Mouse (Mus musculus) spleen, postnatal 10 days (tissue): Measurements from ENCODE around the gene Abcc1.

Experiments
- DNase-seq, 2 experiments: peaks; one replicate each; pipeline ENCODE4 v3.0.0; 2021 to 2022; ENCODE audit warnings: low spot score in 2 of 2

Abcc1 gene

GRCm38 (mm10) chr16:14361362-14362098 is at the start of gene Abcc1:
TSS of gene Abcc1 (plus strand) at chr16:14361558.
- peak; percentile 66 to 74 for DNase-seq

GRCm38 (mm10) chr16:14312914-14313313 is 48.4 kb upstream of the Abcc1 start:
- no peak for DNase-seq

GRCm38 (mm10) chr16:14316884-14317876 is 44.2 kb upstream of the Abcc1 start, which contains the start of gene Fopnl:
TSS of gene Fopnl (minus strand) at chr16:14317405.
- DNase-seq = peak; percentile 90 to 97

- no peak for DNase-seq
These were observed 41.7 kb upstream of the Abcc1 start for GRCm38 (mm10) chr16:14319681-14320080.

GRCm38 (mm10) chr16:14320494-14320893 is 40.9 kb upstream of the Abcc1 start:
- DNase-seq = no peak

GRCm38 (mm10) chr16:14328156-14328555 is 33.2 kb upstream of the Abcc1 start:
- no peak for DNase-seq

- no peak for DNase-seq
These were observed 16.4 kb upstream of the Abcc1 start for GRCm38 (mm10) chr16:14344967-14345366.

- DNase-seq = no peak
These were observed 9.8 kb upstream of the Abcc1 start for GRCm38 (mm10) chr16:14351571-14351970.

GRCm38 (mm10) chr16:14352234-14352633 is 9.1 kb upstream of the Abcc1 start:
- DNase-seq = no peak

GRCm38 (mm10) chr16:14352663-14353062 is 8.7 kb upstream of the Abcc1 start:
- DNase-seq = no peak

GRCm38 (mm10) chr16:14357859-14358258 is 3.5 kb upstream of the Abcc1 start:
- no peak for DNase-seq

GRCm38 (mm10) chr16:14358531-14358930 is 2.8 kb upstream of the Abcc1 start:
- DNase-seq = no peak

- no peak for DNase-seq
These were observed 427 bp upstream of the Abcc1 start for GRCm38 (mm10) chr16:14360931-14361330.

GRCm38 (mm10) chr16:14362099-14362820 is 902 bp downstream of the Abcc1 start:
- no peak for DNase-seq

GRCm38 (mm10) chr16:14363496-14363895 is 2.1 kb downstream of the Abcc1 start:
- no peak for DNase-seq

- no peak for DNase-seq
These were observed 2.7 kb downstream of the Abcc1 start for GRCm38 (mm10) chr16:14364066-14364465.

- no peak for DNase-seq
These were observed 4.1 kb downstream of the Abcc1 start for GRCm38 (mm10) chr16:14365457-14365856.

GRCm38 (mm10) chr16:14366017-14366416 is 4.7 kb downstream of the Abcc1 start:
- DNase-seq = no peak

- no peak for DNase-seq
These were observed 10.0 kb downstream of the Abcc1 start for GRCm38 (mm10) chr16:14371367-14371766.

- no peak for DNase-seq
These were observed 11.0 kb downstream of the Abcc1 start for GRCm38 (mm10) chr16:14372382-14372781.

- no peak for DNase-seq
These were observed 11.5 kb downstream of the Abcc1 start for GRCm38 (mm10) chr16:14372817-14373301.

- DNase-seq = no peak
These were observed 14.6 kb downstream of the Abcc1 start for GRCm38 (mm10) chr16:14375942-14376341.
